Mouse (Mus musculus) ES-CJ7 (cell line): Measurements from ENCODE around the gene Marcksl1.

Experiments
- DNase-seq: peaks from one replicate; pipeline ENCODE4 v3.0.0; 2011; ENCODE audit warnings: low read depth, low spot score

Marcksl1 gene

DNA sequence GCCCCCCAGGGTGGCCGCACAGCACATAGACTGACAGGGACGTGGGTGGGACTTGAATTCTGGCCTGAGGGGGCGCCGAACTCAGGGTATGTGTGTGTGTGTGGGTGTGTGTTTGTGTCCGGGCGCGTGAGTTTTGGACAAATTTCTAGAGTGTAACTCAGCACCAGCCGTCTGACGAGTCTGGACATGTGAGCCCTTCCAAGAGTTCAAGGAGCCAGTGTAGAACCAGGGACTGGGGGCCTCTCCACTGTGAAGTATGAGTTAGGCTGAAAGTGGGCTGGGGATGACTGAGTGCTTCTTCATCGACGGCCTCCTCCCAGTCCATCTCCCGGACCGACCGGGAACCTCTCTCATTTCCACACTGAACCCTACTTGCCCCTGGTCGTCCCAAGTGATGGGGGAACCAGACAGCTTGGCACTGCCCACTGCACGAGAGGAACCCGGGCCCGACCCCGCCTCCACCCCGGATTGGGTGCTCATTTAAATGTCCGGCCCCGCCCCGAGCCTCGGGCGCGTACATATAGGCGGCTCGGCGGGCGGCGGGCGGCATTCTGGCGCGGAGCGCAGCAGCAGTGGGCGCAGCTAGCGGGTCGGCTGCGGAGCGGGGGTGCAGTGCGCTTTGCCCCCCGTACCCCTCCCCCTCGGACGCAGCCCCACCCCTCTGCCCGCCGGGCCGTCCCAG, at the start of gene Marcksl1:
Marcksl1 (plus strand) TSS at position 496 of the 682 bp plus-strand sequence.
- peak; percentile 85 for DNase-seq

DNA sequence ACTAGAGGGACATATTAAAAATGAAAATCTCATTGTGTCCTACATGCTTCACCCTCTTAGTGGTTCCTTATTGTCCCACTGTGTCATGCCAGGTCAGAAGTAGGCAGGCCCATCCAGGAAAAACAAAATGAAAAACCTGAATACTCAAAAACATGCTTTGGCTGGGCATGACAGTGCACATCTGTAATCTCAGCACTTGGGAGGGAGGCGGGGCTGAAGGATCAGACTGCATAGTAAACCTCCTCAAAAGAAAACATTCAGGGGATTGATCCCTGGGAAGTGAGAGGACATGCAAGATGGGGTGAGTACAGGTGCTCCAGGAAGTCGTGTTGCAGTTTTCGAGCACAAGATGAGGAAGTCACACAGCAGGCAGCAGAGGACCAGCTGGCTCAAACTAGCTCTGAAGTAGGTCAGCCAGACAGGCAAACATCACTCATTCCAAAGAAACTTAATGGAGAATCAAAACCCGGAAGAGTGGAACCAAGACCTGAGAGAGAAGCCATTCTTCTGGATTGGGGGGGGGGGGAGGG, 49.0 kb upstream of the Marcksl1 start:
- DNase-seq = peak; percentile 35

DNA sequence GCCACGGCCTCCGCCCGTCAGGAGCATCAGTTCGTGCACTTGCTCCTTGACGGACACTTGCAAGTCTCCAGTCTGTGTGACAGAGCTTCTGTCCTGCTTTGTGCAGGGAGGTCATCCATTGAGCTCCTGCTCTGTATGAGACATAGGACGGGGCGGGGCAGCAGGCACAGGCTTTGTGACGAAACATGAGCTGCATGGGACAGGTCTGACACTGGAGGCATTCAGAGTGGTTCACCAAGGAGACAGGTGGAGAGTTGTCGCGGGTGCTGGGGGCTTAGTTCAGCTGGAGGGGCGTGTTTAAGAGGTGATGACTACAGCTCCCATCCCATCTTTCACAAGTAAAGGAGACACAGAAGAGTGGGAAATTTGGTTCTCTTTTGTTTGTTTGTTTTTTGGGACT, 37.3 kb upstream of the Marcksl1 start:
- no peak for DNase-seq

GRCm38 (mm10) chr4:129479863-129480262, 33.5 kb upstream of the Marcksl1 start:
- DNase-seq = no peak

DNA sequence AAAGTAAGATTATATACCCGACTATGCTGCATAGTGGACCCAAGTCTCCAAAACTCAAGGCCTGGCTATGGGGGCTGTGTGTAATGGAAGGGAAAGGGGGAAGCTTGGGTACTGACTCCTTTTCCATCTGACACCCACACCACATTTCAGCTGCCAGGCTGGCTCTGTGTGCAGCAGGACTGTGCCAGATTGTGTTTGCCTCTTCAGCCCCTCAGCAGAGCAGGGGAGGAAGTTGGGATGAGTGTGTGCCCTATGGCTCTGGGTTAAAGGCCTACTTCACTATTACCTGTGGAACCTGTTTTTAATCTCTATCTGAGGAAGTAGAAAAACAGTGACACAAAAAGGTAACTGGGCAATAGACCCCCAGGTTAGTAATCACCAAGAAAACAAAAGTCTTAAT, 32.3 kb upstream of the Marcksl1 start:
- no peak for DNase-seq

DNA sequence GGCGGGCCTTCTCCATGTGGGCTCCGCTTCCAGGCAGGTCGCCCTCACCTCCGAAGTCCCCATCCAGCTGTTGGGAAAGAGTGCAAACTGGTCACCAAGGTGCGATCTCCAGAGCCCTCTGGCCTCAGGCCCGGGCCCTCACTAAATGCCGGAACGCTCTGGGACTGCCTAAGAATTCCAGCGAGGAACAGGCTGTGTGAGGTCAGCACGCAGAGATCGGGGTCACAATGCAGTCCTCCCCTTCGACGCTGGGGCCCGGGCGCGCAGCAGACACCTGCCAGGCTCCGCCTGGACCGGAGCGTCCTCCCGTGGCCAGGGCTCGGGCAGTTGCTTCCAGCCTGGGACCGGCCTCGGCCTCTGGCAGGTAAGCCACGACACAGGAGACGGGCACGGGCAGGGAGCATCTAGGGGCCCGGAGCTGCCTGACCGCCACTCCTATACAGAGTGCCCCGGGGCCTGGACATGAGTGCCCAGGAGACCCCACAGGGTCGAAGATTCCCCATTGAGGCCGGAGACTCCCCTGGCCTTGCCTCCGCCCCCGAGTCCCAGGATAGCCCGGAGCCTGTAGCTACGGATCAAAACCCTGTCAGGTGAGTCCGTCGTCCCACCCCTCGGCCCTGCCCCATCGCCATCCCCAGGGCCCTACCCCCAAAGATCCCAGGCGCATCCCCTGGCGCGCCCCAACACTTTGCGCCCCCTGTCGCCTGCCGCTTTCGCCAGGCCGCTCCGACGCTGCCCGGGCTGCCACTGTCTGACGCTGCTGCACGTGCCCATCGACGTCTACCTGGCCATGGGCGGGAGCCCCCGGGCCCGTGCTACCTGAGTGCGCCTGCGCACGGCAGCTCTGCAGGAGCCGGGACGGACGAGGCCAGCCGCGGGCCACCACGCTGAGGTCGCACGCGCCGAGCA, 22.2 kb upstream of the Marcksl1 start, which contains the start of the genes Tssk3 and Fam229a:
Tssk3 (minus strand) TSS at position 51 of the 909 bp plus-strand sequence.
Fam229a (plus strand) TSS at position 219 of the 909 bp plus-strand sequence.
- DNase-seq = peak; percentile 52

DNA sequence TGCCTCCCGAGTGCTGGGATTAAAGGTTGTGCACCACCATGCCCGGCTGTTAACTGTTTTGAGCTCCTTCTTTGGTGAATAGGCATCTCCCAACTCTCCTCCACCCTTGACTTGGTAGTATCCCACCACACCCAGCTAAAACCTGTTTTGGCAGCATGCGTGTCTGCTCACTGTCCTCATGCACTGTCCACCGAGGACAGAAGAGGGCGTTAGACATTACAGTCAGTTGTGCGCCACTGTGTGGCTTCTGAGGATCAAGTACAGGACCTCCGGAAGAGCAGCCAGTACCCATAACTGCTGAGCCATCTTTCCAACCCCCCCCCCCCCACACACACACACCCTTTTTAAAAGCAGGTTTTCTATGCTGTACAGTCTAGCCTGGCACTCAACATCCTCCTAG, 18.7 kb upstream of the Marcksl1 start:
- peak; percentile 54 for DNase-seq

GRCm38 (mm10) chr4:129495672-129496562, 17.5 kb upstream of the Marcksl1 start:
- DNase-seq = peak; percentile 87

DNA sequence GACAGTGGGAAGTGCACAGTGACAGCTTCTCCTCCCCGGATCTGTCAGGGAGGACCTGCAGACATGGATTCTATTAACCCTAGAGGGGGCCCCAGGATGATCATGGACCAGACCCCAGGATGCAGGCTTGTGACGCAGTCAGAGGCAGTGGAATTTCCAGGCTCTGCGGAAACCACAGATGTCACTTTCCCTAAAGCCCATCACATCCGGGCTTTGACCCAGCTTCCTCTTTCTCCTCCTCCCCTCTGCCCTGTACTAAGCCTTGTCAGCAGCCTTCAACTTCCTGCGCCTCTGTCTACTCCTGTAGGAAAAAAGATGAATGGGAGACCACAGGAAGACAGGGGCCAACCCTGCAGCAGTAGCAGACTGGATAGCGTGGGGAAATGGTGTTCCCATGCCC, 16.8 kb upstream of the Marcksl1 start:
- no peak for DNase-seq

- DNase-seq = peak; percentile 33
These were observed 14.4 kb upstream of the Marcksl1 start for GRCm38 (mm10) chr4:129498941-129499340.

DNA sequence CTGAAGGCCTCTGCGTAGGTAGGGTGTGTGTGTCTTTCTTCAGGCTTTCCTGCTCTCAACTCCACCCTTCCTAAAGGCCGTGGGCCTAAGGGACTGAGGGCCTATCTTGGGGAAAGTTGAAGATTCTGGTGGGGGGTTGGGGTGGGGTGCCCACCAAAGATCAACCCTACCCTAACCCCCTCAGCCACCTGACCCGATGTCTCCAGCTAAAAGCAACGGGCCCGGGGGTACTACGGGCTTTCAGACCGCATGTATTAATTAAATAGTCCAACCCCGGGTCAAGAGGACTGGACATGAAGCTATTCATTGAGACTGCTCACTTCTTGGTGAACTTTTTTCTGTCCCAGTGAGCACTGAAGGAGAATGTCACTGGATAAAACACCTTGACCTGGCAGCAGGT, 13.4 kb upstream of the Marcksl1 start:
- no peak for DNase-seq

DNA sequence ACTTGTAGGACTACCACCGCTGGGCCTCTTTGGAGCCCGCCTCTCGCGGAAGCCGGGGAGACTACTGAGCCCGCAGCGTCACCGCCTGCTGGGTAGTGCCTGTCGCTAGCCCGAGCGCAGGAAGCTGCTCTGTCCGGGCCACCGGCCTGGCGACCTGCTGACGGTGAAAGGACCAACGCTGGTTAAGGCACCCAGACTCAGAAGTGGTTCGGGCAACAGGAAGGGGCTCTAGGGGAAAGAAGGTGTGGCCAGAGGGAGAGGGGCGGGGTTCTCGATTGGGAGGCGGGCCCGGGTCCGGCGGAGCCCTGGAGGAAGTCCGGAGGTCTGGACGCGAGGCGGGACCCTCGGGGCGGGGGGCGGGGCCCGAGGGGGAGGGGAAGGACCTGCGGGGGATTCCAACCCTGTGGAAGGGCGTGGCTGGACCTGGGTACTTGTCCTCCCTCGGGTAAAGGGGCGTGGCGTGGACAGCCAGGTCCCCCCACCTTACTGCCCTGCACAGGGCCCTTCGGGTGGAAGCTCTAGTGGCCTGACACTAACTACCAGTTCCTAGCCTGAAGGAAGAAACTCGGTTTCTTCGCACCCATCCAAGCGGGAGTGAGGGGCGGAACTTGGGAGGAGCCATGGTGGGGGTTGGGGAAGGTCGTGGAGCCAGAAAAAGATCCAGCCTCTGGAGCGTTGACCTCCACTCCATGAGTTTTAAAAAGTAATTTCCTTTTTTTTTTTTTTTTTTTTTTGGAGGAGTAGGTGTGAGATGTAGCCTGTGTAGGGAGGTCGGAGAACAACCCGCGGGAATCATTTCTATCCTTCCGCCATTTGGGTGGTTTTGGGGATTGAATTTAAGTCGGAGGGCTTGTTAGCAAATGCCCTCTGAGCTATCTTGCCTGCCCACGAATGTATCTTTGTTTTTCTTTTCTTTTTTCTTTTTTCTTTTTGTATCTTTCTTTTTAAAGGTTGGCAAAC, 12.5 kb upstream of the Marcksl1 start:
- peak; percentile 93 for DNase-seq

DNA sequence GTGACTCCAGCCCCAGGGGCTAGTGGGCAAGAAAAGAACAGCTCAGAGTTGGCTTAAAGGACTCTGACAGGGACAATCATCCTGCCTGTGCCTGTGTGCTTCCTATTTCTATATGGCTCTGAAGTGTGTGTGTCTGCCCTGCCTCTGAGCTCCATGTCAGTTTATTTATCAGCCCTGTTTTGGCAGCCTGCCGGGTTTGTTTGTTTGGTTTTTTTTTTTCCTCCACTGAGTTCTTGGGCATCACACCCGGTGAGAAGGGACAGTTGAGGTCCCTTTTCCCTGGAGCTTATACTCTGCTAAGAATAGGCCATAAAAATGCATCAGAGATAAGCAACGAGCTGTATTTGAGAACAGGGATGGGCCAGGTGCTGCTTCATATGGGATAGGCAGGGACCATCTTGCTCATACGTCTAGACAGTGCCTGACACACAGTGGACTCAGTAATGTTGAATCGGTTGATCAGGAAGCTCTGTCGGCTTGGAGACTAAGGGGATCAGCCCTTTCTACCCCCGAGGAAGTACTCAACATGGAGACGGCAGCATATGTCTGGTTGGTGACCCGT, 11.0 kb upstream of the Marcksl1 start:
- DNase-seq = no peak

DNA sequence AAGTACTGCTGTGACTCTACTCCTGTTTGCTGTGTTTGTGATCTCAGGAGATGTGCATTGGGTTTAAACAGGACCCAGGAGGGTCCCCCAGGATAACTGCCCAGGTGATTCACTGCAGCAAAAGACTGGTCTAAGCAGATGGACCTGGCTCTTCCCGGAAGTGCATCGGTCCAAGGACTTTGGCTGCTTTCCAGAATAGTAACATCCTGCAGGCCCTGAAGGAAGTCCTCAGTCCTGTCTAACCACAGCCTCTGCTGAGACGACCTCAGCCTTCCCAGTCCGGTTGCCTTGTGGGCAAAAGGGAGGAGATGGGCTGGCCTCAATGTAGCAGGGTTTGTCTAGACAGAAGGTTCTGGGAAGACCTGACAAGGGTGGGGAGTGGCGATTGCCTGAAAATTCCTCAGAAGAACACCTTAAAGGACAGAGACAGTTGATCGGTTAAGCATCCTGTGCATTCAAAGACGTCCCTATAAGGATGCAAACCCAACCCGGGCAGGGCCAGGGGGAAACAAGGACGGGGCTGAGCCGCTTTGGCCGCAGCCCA, 10.4 kb upstream of the Marcksl1 start:
- DNase-seq = peak; percentile 94

GRCm38 (mm10) chr4:129505511-129505910, 7.9 kb upstream of the Marcksl1 start:
- no peak for DNase-seq

DNA sequence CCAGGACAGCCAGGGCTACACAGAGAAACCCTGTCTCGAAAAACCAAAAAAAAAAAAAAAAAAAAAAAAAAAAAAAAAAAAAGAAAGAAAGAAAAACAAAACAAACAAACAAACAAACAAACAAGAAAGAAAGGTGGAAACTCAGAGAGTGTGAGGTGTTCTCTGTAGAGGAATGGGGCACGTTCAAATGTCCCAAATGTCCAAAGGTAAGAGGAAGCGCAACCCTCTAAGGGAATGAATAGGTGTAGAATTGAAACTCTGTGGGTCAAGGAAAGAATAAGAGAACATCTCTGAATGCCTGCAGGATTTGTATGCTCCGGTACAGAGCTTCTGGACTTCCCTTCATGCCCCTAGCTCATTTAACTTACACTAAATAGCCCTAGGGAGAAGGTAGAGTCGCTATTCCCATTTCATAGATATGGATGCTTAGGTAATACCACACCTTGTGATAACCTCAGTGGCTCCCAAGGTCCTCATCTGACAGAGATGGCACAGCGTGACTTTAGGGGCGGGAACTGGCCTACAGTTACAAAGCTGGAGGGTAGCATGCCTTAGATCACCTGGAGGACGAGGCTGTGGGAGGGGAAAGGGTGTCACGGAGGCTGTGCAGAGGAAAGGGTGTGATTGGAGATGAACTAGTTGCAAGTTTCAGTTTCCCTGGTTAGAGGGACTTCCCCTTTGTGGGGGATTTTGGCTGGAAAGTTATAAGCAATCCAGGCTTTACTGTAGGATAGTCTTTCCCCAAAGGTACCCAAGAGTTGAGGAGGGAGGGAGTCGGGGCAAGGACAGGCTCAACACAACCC, 5.7 kb upstream of the Marcksl1 start:
- DNase-seq = no peak

GRCm38 (mm10) chr4:129508237-129508515, 5.2 kb upstream of the Marcksl1 start:
- DNase-seq = no peak

- no peak for DNase-seq
These were observed 4.4 kb upstream of the Marcksl1 start for GRCm38 (mm10) chr4:129508834-129509600.
